Mouse (Mus musculus) brain, embryonic 18.5 days (tissue): ENCODE measurements at regions not wholly inside any gene's neighbourhood (a gene's known extent, or its start where the extent isn't known, plus 50 kb on each side); places are given as distances from the start of the nearest gene placed in this dataset.

Experiments
- DNase-seq: peaks from one replicate; pipeline ENCODE4 v3.0.0-alpha.2; 2012; ENCODE audit warnings: low read depth, low spot score

GRCm38 (mm10) chr2:75408016-75408415, 251.0 kb upstream of the Hnrnpa3 start:
- DNase-seq = no peak

DNA sequence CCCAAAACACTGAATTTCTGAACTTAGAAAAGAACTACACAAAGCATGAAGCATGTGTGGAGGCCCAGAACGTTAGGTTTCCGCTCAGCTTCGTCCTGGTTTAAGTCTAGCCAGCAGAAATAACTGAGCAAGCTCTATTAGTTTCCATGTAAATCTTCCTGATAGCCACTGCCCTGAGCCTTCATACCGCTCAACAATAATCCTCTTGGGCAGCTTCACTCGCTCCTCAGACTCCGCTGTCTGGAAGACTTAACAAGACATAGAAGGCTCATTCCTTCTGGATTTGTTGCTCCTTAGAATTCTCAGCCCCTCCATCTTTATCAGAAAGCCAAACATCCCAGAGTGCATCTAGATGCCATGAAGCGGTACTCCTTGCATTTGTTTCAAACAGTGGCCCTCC, 249.3 kb upstream of the Hnrnpa3 start:
- DNase-seq = no peak

DNA sequence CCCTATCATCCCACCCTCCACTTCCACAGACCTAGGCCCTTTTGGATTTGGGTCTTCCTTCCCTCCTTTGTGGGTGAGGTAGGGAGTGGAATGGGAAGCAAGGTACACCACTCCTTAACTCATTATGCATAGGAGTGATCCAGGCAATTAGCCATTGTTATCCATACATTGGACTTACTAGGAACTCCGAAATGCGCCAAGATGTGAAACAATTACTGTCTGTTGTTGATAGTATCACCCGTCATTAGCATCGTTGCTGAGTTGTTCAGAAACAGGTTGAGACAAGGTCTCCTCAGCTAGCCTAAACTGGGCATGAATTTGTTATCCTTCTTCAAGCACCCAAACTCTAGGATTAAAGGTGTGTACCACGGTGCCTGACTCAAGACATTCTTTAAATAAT, 246.3 kb upstream of the Hnrnpa3 start:
- no peak for DNase-seq

GRCm38 (mm10) chr2:75418689-75419088, 240.4 kb upstream of the Hnrnpa3 start:
- DNase-seq = no peak

- no peak for DNase-seq
These were observed 239.9 kb upstream of the Hnrnpa3 start for GRCm38 (mm10) chr2:75419142-75419541.

DNA sequence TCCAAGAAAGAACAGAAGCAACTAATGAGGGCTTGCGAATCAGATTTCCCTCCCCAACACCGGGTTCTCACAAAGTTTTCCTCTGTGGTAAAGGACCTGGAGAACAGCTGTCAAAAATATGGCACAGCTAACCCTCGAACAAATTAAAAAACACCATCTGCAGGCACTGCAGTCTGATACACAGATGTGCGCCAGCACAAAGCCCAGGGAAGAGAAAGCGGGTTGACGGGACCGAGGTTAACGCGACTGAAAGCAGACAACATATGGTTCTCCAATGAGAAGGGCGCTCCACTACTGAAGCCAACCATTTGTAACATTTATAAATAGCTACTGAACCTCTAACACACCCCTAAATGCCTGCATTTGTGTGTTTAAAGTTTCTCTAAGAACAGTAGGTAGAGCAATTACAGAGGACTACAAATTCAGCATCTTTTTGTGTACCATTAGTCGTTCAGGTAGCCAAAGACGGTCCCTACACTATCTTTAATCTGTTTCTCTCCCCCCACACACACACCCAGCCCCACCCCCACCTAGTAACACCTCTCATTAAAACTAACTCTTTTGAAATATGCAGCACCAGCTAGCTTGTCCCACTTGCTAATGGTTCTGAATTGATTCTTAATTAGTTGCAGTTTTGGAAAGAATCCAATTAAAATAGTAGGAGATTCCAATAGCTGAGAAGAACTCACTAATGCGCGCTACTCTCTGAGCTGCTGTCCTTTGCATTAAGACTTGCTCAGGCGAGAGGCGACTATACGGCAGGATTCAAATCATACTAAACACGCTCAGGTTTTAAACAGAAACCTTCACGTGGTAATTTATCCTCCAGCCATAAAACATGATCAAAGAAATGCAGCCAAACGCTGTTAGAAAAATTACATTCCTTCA, 236.0 kb upstream of the Hnrnpa3 start:
- no peak for DNase-seq

- no peak for DNase-seq
These were observed 235.2 kb upstream of the Hnrnpa3 start for GRCm38 (mm10) chr2:75423872-75424271.

GRCm38 (mm10) chr2:75424363-75424762, 234.7 kb upstream of the Hnrnpa3 start:
- DNase-seq = no peak

GRCm38 (mm10) chr2:75424911-75425310, 234.2 kb upstream of the Hnrnpa3 start:
- DNase-seq = no peak

GRCm38 (mm10) chr2:75425384-75425783, 233.7 kb upstream of the Hnrnpa3 start:
- DNase-seq = no peak

DNA sequence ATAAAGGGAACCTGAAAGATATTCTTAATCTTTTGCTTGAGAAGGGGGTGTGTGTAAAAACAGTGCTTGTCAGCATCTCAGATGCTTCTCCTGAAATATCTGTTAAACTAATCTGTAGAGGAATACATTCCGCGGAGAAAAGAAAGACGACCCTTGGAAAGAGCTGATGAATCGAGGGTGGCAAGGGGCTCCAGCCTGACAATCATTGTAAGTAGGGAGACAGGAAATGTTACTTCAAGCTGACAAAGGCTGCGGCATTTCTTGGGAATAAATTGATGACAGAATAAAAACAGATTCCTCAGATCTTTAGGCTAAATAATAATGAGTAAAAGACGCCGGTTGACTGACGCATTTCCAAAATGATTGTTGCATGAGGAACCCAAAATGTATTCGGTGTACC, 233.3 kb upstream of the Hnrnpa3 start:
- no peak for DNase-seq

- DNase-seq = no peak
These were observed 231.1 kb upstream of the Hnrnpa3 start for GRCm38 (mm10) chr2:75427936-75428458.

DNA sequence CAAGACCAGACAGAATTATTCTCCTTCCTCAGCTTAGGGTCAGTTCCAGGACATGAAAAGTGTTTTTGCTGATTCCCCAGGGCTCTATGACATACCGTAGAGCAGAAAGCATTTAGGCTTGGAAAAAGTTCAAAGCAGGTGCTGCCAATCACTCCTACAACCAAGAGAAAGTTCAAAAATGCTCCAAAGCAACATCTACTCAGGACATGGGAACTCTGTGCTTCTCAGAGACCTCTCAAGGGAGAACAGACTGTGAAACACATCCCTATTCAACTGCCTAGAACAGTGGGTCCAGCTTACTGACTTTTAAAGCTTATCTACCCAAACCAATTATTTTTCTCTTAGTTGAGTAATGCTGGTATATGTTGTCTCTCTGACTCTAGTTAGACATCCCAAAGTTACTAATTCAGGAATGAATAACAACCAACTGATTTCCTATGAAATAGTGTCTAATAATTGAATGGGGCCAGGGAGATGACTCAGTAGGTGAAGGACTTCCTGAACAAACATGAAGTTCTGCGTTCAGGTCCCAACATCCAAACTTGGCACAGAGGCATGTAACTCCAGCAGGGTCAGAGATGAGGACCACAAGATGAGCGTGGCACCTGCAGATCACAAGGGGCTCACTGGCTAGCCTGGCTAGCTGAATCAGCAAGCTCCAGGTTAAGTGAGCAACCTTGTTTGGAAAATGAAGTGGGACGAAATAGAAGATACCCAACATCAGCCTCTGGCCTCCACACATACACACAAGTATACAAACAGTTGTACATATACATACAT, 228.7 kb upstream of the Hnrnpa3 start:
- DNase-seq = no peak

GRCm38 (mm10) chr2:75431981-75432380, 227.1 kb upstream of the Hnrnpa3 start:
- DNase-seq = no peak

DNA sequence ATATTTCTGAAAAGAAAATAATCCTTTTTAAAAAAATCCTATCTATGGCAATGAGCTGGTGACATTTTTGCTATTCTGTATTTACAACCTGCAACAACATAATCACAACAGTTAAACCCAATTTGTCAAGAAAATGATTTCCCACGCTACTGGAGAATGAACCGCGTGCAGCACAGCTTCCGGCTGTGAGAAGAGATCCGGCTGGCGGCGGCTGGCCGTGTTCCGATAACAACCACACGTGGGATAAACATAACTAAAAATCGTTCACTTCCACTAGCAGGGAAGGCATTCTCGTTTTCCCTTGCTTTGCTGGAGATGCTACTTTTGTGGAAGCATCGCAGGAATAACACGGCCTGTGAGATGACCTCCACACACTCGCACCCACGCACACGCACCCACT, 224.5 kb upstream of the Hnrnpa3 start:
- DNase-seq = no peak

DNA sequence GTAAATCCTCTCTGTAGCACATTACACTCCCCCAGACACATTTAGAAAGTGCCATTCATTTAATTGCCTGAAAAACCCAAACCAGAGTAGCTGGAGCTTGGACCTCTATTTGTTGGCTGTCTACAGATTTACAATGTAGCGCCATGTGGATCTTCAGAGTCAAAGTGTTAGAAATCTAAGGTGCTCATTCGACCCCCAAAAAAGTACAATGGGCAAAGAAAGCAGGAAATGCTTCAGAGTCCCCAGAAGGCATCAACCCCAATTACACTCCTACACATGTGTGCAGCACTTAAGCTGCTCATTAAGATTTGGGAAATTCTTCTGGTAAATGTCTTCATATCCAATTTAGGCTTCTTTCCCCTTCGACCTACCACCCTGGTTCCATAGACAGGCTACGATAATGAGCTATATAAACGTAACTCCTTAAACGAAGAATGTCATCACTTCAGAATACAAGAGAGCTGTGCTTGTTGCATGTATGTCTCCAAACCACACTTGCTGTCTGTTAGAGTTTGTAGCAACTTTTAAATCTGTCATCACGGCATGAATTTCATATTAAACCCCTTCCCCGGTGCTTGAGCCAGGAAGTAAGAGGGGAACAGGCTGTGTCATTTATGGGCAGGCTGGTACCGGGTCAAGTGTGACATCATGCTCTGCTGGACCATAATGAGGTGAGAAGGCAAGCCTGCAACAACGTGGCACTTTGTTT, 219.4 kb upstream of the Hnrnpa3 start:
- no peak for DNase-seq

DNA sequence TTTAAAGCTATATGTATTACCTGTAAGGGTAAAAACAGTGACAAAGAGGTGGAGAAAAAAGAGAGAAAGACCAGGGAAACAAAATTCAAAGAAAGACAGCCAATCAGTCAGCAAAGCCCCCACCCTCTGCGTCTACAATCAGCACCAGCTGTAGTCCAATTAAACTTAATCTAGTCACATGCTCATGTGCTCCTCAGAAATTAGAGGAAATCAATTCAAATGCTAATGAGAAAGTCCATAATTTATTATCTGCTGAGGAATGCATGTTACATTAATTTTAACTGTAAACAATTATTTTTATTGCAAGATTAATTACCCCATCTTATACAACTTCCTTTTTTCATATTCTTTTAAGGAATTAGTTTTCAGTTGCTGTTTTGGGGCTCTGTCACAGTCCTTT, 216.4 kb upstream of the Hnrnpa3 start:
- no peak for DNase-seq

DNA sequence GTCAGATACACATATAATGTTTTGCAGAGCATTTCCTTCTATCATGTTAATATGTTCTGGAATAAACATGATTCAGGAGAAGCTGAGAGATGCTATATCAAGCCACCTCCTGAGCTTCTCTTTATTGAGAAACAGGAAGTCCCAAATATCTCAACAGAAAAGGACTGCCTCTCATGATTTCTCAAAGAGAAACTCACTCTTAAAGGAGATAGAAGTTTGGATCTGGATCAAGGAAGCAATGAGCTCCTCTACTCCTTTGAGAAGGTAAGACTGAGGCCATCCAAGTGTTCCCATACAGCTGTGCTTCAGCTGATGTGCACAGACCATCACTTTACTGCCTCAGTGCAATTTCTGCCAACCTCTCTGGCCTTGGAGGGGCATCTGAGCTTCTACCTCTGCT, 213.9 kb upstream of the Hnrnpa3 start:
- DNase-seq = no peak

- DNase-seq = no peak
These were observed 211.9 kb upstream of the Hnrnpa3 start for GRCm38 (mm10) chr2:75446996-75447715.

DNA sequence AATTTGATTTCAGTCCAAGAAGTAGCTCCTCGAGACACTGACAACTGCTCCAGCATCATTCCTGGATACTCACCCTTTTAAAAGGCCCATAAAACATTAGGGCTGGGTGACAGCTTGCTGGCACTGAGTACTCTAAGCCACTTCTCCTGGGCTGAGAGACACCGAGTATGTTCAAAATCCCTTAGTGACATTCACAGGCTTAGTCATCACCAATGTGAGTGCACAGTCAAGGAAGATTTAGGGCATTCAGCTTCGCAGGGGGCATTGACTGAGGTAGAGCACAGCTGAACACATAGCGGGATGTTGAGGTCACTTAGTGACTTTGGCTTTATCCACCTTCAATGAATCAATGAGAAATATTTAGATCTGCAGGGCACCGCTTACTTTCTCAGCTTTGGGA, 210.8 kb upstream of the Hnrnpa3 start:
- no peak for DNase-seq

DNA sequence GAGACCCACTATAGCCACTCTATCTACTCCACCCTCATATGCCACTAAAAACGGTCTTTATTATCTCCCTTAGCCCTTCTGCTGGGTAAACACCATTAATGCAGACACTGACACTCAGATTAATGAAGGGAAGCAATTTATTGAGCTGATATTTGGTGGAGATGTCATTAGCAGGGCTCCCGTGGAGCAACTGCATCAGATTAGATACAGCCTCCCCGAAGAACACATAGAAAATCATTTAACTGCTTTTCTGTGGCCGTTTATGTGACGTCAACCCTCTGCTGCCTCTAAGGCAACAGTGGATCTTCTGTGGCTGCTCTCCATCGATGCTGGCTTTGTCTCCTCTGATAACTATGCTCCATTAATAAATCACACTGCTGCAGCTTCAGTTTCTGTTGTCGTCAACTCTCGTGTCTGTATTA, 207.2 kb upstream of the Hnrnpa3 start:
- DNase-seq = no peak
